Mouse (Mus musculus) heart, adult 2 months (tissue): ENCODE measurements at regions not wholly inside any gene's neighbourhood (a gene's known extent, or its start where the extent isn't known, plus 50 kb on each side); places are given as distances from the start of the nearest gene placed in this dataset.

Source experiments
- CTCF ChIP-seq: fragments of 200-600 bp; IDR thresholded peaks from 2 replicates; pipeline ENCODE4 v1.8.1; 2022; ENCODE audit warnings: antibody characterized with exemption, mild to moderate bottlenecking, moderate library complexity
- EP300 ChIP-seq: fragments of 200-500 bp; IDR thresholded peaks from 2 replicates; pipeline ENCODE4 v1.6.1; 2011; ENCODE audit warnings: low read depth, low read length, control low read depth; ENCODE audit not compliant: insufficient read depth
- POLR2A ChIP-seq: fragments of 200-500 bp; IDR thresholded peaks from 2 replicates; pipeline ENCODE4 v1.6.1; 2011; ENCODE audit warnings: mild to moderate bottlenecking, low read depth, low read length, control low read depth; ENCODE audit not compliant: insufficient read depth

DNA sequence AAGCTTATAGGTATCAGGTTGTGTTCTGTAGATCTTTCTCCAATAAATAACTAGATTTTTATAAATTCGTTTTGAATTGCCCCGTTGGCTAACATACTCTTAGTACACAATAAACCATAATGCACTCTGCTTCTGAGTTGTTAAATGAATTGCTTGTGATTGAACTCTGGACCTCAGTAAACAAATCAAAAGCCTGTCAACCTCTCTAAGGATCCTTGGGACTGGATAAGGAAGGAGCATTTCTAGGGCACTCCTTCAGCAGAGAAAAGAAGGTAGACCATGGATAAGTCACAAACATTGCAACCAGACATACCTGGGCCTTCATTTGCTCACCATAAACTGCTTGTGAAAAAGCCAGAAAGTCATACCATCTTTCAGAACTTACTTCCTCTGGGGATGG is 191.4 kb downstream of the S1pr1 start:
- no peak for TF ChIP-seq EP300
- no peak for TF ChIP-seq POLR2A
- no peak for TF ChIP-seq CTCF
